Mouse (Mus musculus) bone marrow, adult 2 months (tissue): ENCODE data around the gene Tyms.

Experiments used
- CTCF ChIP-seq: fragments of 200-500 bp; IDR thresholded peaks from 2 replicates; pipeline ENCODE4 v1.5.1; 2011; ENCODE audit warnings: low read length, control low read depth; ENCODE audit not compliant: control insufficient read depth, insufficient read depth
- POLR2A ChIP-seq: fragments of 200-500 bp; IDR thresholded peaks from 2 replicates; pipeline ENCODE4 v1.6.1; 2011; ENCODE audit warnings: low read depth, mild to moderate bottlenecking, control low read depth, low read length, borderline replicate concordance; ENCODE audit not compliant: control insufficient read depth

DNA sequence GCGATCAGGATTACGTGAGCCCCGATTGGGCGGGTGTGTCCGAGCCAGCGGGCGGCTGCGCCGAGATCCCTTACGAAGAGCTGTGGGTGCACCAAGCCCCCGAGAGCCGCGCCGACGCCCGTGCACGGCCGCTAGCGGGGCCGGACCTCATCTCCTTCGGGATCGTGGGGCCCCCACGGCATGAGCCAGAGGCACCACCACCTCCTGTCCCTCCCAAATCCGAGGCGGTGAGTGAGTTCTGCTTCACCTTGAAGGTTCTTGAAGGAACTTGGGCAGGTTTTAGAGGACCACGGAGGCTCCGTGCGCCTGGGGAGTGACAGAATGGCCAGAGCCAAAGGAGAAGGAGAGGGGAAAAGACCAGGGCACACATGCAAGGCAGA, 41.3 kb upstream of the Tyms start:
- TF ChIP-seq POLR2A: no peak
- no peak for TF ChIP-seq CTCF
